Mouse (Mus musculus) urinary bladder, postnatal 14 days (tissue): ENCODE data around the gene Kazn.

Experiments
- DNase-seq: peaks from one replicate; pipeline ENCODE4 v3.0.0; 2021; ENCODE audit warnings: low spot score

Kazn gene

GRCm38 (mm10) chr4:142242164-142242563, 3.0 kb upstream of the Kazn start:
- DNase-seq: no peak

DNA sequence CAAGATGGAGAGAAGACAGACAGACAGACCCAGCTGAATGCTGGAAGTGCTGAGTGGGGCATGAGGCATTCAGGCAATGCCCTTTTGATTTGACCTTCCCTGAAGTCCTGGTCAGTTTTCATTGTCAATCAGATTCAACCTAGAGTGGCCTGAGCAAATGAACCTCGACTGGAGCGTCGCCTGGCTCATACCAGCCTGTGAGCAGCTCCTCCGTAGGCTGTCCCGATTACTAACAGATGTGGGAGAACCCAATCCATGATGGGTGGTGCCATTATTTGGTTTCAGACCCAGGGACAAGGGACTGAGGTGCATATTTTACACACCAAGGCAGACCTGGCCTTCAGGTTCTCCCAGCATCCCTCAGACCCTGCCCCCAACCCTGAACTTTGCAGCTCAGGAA, 1.7 kb upstream of the Kazn start:
- DNase-seq: no peak

DNA sequence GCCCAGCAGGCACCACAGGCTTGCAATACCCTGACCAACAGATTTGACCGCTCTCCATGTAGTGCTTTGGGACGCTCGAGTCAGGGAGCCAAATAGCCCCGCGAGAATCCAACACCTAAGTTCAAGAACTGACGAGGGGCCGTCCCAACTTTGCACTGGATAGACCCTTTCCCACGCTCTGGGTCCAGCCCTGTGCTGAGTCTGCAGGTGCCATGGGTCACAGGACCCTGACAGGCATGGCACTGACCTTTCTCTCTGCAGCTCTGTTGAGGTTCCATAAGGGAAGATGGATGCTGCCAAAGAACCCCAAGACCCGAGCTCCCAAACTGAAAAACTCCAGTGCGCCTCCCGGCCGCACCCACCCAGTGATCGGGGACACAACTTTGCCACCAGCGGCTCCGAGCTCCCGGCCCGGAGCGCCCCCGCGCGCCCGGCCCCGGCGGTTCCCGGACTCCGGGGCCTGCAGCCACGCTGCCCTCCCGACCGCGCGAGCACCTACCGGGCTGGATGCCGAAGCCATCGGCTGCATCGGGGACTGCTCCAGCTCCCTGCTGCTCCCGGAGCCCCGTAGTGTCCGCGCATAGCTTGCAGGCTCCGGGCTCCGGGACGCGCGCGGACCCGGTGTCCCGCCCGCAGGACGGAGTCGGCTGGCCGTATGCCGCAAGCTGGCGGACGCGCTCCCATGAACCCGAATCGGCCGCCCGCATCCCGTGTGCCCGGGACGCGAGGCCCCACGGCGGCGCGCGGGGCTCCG, 538 bp downstream of the Kazn start:
- DNase-seq: peak; percentile 68

DNA sequence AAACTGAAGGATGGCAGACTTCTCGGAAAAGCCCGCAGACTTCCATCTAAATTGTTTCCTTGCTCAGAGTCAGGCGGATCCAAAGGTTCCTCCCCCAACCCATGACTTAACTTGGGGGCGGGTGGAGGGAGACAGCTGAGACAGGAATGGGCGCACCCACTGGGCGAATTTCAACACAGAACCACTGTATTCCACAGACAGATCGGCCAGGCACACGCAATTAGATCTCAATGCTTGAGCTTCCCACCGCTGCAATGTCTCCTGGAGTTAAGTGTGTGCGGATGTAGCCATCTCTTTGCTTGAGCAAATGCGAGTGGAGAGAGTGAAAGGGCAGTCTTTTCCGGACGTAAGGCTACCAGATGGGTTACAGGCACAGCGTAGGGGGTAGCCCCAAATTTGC, 1.2 kb downstream of the Kazn start:
- DNase-seq: peak; percentile 57

DNA sequence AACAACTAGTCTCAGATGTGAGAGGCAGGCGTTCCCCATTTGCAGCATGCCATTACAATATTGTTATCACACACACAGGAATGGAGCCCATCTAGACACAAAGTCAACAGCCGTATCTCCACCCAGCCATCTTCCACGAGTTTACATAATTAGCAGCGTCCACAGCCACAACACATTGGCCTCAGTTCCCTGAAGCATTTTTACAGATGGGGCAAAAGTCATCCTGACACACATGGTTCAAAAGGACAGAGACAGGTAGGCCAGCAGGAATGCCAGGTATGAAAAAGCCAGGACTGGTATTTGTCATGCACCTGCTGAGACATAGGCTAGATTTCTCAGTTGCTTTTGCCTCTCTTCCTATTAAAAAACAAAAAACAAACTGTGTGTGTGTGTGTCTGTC, 2.5 kb downstream of the Kazn start:
- no peak for DNase-seq

DNA sequence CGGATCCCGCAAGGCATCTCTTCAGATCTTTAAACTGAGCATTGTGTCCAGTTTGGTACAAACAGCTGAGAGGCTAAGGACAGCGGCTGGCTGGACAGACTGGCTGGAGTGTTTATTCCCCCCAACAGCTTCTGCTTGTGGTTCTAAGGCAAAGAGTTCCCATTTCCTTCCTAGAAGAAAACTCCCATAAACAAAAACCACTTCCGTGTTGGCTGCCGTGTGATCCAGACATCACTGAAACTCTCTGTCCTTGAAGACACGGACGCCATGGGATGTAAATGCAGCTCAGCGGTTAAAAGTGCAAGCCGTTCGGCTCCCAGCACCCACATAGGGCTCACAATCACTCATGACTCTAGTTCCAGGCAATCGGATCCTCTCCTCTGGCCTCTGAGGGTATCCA, 3.8 kb downstream of the Kazn start:
- DNase-seq: no peak

DNA sequence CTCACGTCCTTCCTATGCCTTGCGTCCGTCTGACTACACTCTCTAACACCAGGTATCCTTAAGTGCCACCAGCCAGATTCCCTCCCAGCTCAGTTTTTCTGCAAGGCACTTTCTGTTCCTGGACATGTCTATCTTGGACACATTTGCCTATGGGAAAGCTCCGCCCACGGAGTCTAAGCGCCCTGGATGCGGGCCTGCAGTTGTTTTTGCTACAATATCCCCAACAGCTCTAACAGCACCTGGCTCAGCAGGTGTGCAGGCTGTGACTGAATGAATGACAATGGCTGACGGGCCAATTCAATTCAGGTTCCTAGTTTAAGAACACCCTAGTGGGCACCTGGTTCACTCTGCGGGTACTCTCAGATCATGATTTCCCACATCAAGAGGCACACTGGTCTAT, 4.4 kb downstream of the Kazn start:
- DNase-seq: no peak

DNA sequence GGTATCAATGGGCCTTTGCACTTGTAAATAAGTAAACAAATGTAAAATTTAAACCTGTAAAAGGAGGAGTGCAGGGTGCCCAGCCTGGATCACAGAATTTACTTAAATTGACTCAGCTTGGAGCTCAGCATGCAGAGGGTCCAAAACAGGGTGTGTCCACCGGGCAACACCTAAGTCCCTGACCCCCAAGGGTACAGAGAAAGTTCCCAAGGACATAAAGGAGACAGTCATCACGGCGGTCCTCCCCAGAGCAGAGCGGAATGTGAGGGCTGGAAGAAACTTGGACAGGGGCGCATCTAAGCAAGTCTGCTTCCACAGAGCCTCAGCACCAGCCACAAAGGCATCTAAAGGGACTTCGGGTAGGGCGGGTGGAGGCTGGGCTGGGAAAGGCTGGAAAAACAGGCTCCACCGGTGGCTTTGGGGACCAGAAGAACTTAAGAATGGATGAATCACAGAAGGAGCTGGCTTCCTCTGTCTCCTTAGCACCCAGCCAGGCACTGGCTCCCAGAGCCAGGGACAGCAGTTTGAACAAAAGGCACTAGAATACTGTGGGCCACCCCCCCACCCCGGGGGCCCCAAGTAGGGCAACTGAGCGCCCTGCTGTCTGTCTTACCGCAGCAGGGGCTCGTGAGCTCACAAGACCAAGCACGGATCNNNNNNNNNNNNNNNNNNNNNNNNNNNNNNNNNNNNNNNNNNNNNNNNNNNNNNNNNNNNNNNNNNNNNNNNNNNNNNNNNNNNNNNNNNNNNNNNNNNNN, 10.2 kb downstream of the Kazn start:
- peak; percentile 88 for DNase-seq

DNA sequence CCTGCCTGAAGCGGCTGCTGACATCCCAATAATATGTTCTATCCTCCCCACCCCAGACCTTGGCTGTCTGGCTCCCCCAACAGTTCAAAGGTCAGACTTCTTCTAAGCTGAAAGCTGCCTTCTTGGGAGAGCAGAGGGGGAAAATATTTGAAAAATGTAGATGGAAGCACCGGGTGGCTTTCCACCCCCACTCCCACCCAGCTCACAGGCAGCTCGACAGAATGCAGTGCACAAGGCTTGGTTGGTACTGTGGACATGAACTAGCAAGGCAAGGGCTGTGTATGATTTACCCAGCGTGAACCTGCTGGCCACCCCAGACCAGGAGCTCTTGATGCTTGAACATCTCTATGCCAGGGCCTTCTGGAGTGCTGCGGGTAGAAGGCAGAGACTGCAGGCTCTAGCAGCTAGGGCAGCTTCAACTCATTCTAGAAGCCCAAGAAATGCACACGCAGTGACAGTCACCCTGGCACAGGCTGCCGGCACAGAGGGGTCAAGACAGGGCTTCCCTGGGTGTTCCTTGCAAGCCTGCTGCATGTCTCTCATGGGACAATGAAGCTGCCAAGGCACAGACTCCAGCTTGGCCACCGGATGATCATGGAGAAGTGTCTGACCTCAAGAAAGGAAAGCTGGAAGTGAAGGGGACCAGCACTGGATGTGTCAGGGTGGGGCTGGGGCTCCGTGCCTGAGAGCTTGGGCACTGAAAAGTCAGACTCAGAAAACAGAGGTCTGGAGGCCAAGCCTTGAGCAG, 15.1 kb downstream of the Kazn start:
- DNase-seq: no peak

GRCm38 (mm10) chr4:142222385-142222784, 16.8 kb downstream of the Kazn start:
- DNase-seq: no peak

DNA sequence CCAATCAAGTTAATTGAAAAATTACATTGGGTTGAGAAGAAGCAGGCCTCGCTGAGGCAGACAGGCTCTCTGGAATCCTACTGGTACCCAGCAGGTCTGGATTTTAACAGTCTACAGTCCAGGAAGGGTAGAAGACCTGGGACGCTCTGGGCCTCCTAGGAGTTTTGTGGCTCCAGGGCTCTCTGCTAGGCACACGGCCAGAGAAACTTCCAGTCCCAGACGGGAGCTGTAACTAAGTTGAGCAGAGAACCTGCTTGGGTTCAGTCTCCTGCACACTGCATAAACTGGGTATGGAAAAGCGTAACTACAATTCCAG, 17.5 kb downstream of the Kazn start:
- DNase-seq: no peak

DNA sequence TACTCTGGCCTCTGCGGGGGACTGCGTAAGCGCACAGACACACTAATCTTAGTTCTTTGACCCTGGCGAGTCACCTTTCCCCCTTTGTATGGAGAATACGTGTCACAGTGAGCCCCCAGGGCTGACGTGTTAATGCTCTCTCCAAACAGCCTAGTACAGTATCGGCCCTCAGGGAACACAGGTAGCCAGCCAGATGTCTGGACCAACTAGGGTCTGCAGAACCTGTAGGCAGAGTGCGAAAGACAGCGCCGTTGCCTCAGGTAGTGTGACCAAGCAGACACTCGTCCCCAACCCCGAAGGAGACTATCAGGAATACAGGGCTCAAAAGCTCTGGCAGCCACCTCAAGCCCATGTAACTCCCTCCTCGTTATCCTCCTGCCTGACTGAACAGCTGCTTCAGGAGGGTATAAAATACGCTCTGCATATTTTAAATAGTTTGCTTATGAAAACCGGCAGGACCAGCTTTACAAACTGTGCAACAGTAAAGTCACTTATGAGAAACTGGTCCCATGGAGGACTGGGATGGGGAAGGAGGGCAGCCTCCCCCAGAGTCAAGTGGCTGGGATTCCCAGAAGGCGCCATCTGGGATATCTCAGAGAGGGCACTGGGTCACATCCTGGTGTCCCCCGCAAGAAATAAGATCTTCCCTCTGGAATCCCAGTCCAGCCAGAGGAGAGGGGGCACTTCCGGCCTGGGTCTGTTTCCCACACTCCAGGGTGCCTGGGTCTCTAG, 18.0 kb downstream of the Kazn start:
- no peak for DNase-seq

DNA sequence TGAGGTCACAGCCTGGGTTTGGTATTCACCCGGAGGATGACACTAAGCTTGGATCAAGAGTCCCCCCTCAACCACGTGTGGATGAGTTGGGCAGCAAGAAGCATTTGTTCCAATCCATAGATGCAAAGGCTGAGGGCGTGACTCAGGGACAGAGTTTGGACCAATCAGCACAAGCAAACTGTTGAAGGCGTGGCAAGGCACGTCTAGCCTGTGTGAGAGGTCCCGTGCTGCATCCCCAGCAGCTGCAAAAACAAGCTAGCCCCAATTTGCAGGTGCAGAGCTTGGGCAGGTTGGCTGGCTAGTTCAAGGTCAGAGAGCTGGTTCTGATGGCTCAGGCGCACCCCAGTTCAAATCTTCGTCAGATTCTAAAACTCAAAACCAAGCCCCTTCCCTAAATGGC, 20.2 kb downstream of the Kazn start:
- DNase-seq: no peak

GRCm38 (mm10) chr4:142217048-142217447, 22.2 kb downstream of the Kazn start:
- DNase-seq: no peak

- no peak for DNase-seq
Observed at GRCm38 (mm10) chr4:142215760-142216159, 23.4 kb downstream of the Kazn start.

DNA sequence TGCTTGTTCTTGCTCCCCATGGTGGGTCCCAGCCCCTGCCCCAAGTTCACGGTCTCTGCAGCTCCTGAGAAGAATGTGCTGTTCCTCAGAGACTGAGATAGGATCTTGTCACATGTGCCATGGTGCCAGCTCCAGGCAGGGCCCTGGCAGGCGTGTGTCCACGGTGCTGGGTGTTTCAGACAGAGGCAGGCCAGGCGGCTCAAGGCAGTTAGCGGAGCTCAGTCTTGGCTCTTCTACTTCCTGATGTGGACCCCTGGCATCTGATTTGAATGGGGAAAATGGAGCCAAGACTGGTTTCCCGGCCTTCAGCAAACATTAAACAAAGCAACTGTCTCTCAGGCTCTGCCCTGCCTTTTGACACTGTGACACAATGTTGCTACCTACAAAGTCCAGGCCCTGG, 24.7 kb downstream of the Kazn start:
- no peak for DNase-seq

GRCm38 (mm10) chr4:142212425-142212824, 26.8 kb downstream of the Kazn start:
- DNase-seq: peak; percentile 64

DNA sequence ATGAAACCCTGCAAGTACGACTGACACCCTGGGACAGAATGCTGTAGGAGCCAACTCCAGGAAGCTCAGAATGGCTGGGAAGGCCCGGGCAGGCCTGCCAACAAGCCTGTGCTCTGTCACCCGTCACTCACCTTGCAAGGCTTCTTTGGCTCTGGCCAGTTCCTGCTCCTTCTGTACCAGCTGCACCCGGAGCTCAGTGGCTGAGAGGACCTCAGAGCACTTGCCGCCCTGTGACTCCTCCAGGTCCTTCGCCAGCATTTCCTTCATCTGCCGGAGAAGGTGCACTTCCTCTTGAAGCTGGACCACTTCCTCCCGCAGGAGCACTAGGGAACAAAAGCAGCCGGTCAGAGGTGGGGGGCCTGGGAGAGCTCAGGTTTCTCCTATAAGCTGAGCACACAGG, 29.3 kb downstream of the Kazn start:
- no peak for DNase-seq

GRCm38 (mm10) chr4:142209476-142209875, 29.7 kb downstream of the Kazn start:
- DNase-seq: no peak

DNA sequence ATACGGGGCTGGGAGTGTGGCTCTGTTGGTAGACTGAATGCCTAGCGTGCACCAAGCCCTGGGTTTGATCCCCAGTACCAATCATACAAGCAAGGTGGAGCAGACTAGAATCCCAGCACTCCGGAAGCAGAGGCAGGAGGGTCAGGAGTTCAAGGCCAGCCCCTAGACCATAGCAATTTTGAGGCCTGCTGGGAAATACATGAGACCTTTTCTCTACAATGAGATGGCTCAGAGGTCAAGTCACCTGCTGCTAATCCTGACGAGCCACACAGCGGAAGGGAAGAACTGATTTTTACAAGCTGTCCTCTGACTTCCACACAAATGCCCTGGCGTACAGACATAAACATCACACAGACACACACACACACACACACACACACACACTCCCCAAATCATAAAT, 33.5 kb downstream of the Kazn start:
- DNase-seq: no peak

DNA sequence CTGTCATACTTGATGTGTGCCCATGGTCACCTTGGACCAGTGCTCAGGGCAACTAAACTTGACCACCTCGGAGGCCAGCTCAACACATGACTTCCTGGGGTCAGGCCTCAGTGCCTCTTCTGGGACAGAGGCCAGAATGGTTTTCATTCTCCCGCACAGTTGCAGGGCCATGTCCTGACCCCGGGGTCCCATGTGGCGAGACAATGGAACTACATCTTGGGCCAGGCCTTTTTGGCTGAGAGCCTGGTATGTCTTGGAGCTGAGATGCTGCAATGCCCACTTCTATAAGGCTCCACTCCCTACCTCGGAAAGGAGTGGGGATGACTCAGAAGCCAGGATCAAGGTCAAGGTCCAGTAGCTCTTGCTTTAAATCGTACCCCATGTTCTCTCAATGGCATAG, 42.6 kb downstream of the Kazn start:
- DNase-seq: no peak

DNA sequence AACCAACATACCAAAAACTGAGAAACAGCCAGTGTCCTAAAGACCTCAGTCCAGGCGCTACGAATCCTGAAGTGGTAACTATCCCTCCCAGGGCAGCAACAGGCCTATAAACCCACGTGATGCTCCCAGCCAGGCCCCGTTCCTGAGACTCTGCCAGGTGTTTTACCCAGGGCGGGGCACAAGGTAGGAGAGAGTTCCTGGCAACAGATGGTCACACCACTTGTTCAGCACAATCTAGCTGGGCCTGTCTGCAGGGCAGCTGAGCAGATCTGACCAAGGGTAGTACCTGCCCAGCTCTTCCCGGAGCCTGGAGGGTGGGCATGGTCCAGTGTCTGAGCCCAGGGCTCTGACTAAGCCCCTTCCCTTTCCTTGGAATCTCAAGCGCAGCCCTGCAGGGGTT, 45.4 kb downstream of the Kazn start:
- DNase-seq: peak; percentile 68
